Mouse (Mus musculus): Measurements from ENCODE around the gene Smlr1. TPM values are rescaled to one million over a fixed set of nuclear protein-coding genes. Genes with fewer than 3 reads are reported as not detected.

Smlr1 gene
- not detected for total RNA-seq (2022)

DNA sequence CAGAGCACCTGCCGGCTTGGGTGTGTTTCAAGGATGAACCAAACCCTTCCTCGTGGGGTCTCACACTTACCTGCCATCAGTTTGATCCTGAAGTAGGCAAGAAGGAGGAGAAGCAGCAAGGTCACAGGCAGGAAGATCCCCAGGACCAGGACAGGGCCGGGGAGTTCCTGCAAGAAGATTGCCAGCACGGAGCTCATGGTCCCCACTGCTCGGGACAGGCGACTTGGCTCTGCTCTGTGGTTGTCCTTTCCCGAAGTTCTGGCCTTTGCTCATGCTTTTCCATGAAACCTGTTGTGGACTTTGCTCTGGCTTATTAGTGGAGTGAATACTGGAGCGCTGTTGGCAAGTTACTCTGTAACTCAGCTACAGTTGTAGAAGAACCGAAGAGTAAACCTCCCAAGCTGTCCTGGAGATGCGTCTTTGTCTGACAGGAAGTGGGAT, at the start of gene Smlr1:
Smlr1 (minus strand) TSS at position 377 of the 441 bp plus-strand sequence.
- no peak for DNase-seq (ENCODE audit: low spot score)

- DNase-seq (ENCODE audit: low spot score), result peak; percentile 23
These were observed 48.8 kb upstream of the Smlr1 start for GRCm38 (mm10) chr10:25584899-25585298.

DNA sequence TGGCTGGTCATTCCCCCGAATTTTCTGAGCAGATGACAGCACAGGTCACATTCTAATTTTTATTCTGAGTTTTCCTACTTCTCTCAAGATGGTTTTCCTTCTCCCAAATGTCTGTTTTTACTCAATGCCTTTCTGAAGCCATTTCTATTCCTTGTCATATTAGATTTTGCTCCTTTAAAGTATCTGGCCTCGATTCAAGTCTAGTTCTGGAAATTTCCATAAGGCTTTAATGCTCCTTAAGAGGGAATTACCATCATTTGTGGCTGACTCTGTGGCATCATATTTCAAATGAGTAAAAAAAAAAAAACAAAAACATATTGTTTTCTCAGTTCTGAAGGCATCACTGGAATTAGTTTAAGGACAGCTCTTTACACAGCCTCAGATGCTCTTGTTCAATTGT, 44.0 kb upstream of the Smlr1 start:
- DNase-seq (ENCODE audit: low spot score), result no peak

DNA sequence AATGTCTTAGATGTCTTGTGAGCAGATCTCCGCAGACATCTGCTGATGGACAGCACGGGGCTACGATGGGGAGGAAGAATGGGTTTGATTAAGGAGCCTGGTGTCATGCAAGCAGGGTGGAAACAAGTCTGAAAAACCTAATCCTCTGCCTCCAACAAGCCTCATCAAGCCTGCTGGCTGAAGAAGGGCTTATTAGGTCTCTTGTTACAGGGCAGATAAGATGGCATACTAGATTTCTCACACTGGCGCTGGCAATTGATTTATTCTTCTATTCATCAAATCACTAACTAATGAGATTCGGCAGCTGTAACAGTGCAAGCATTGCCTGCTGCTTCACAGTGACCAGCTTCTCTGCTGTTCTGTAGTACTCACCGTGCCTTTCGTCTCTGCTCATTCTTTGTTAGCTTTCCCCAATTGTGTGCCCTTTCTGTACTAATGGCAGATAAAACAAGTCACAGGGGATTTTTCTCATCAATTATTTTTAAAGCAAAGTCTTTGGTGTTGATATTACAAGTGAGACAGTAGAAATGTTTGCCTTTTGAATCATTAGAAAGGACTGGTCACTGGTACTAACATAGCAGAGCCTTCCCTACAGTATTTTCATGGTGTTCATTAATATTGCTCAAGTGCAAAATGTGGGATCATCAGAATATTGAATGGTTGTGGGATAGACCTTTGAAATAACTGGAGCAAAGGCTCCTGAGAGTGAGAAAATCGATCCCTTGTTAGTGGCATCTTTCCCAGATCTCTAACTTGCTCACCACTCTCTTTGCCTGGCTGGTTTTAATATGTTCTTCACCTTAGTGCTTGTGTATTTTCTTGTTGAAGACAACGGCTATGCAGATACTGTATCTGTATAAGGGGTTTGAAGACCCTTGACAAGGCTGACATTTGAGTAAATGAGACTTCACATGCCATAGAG, 35.5 kb upstream of the Smlr1 start:
- DNase-seq (ENCODE audit: low spot score), result no peak

DNA sequence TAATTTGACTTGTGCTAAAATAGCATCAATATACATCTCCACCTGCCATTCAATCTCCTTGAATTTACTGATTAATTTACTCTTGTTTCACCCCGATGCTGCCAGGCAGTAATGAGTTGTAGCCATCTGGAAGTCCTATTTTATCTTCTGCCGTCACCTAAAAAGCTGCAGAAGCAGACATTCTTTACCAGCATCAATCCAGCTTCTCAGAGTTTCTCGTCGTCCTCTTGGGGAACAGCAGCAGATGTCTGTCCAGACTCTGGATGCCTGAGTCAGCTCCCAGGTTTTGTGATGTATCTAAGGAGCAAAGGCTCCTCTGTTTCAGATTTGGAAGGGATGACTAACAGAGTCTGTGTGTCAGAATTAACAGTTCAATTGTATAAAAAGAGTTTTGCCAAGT, 16.9 kb upstream of the Smlr1 start:
- no peak for DNase-seq (ENCODE audit: low spot score)

DNA sequence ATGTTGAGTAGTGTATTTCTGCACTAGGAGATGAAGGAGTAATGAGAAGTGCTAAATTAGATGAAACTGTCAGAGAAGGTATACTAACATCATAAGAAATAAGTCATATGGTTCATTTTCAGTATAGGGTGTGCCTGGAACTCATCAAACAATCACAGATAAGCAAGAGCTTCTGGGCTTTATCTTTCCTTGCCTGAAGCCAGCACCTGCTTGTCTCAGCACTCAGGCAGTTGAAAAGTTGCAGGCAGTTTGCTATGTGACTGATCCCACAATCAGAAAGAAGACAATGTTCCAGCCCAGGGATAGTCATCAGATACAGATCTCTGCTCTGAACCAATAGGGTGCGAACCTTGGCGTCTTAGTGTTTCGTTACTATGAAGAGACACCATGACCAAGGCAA, 5.0 kb upstream of the Smlr1 start:
- no peak for DNase-seq (ENCODE audit: low spot score)

DNA sequence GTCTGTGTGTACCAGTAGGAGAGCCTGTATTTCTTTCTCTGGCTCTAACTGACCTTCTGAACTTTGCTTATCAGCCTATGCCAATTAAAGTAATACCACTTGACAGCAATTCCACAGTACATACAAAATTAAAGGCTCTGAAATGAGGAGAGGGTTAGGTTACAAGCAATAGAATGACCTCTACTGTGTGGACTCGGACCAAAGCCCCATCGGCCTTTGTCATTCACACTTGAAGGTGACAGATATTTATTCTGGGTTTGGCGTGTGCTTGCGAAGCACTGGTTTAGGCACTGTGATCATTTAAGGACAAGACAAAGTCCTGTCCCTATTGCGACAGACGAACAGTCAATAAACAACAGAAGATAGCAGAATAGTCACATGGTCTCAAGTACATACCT, 3.7 kb upstream of the Smlr1 start:
- DNase-seq (ENCODE audit: low spot score), result peak; percentile 53

DNA sequence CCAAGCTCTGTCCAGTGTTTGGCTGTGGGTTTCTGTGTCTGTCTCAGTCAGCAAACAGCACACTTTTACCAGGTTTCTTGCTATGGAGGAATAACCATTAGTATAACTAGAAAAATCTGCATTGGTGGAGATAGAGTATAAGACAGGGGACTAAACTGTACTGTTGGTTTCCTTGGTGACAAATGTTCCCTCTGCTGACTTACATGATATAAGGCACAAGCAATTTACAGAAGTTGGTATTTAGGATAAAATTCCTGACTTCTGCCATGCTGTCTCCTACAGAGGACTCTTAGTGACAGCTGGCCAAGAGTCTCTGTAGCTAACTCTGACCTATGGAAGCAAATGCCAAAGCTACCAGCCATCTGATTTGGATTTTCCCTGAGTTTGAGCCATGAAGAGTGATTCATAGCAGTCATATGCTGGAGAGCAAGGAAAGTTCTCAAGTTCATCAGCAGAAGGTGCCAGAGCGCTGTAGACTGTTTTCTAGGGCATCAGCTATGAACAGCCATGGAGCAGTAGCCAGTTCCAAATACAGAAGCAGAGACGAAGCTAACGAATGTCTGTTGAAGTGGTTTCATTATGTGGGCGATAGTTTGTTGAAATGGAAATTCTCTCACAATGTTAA, 3.2 kb upstream of the Smlr1 start:
- no peak for DNase-seq (ENCODE audit: low spot score)

GRCm38 (mm10) chr10:25538738-25539137, 2.7 kb upstream of the Smlr1 start:
- DNase-seq (ENCODE audit: low spot score), result no peak

DNA sequence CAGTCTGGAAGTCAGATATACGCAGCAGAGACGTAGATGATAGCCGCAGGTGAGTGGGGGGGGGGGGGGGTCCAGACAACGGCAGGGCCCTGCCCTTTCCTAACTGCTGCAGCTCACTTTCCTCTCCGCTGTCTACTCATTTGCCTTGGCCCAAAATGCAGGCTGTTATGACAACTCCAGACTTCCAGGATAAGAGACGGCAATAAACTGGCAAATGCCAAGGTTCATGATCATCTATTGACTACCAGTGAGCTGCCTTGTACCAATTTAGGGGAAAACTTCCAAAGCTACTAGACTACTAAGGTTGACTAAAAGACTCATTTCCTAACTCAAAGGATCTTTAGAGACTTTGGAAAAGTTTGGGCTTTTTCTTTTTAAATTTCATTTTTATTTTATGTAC, 554 bp upstream of the Smlr1 start:
- no peak for DNase-seq (ENCODE audit: low spot score)

GRCm38 (mm10) chr10:25534467-25534866, 1.6 kb downstream of the Smlr1 start:
- no peak for DNase-seq (ENCODE audit: low spot score)

DNA sequence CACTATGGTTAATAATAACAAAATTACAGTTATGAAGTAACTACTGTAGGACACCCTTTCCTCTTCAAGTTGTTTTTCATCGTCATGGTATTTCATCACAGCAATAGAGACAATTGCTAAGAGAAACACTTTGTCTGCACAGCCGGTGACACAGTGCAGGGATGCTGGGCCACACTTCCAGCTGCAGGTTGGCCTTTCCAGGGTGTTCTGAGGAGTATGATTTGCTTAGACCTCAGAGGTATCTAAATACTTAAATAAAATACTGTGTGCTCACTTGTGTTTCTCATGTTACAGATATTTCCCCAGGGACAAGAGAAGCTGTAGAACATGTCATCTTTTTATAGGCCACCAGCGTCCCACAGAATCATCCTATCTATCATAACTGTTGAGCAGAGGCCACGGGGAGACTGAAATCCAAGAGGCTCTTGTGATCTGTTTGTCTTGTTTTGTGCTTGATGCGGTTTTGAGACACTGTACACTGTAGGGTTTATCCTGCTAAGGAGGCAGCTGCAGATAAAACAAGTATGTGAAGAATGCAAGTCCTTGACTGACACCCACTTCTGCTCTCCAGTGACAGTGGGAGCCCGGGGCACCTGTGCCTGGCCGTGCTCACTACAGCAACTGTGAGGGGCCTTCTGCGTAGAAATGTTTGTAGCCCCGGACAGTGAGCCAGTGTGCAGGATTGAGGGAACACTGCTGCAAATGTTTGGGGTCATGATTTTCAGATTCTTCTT, 2.4 kb downstream of the Smlr1 start:
- no peak for DNase-seq (ENCODE audit: low spot score)

DNA sequence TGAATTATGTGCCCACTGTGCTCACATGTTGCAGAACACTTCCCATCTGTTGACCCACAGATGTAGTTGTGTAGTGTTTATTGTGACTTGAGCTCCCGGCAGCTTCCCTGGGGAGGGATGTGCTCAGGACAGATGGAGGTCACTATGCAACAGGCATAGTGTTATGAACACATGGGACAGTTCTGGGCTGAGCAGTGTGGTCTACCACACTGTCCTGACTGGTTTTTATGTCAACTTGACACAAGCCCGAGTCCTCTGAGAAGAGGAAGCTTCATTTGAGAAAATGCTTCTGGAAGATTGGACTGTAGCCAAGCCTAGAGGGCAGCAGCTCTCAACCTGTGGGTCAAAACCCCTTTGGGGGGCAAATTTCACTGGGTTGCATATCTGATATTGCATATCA, 3.0 kb downstream of the Smlr1 start:
- no peak for DNase-seq (ENCODE audit: low spot score)

GRCm38 (mm10) chr10:25531335-25531734, 4.7 kb downstream of the Smlr1 start:
- DNase-seq (ENCODE audit: low spot score), result no peak

GRCm38 (mm10) chr10:25527126-25527525, 8.9 kb downstream of the Smlr1 start:
- no peak for DNase-seq (ENCODE audit: low spot score)

- DNase-seq (ENCODE audit: low spot score), result no peak
These were observed 9.4 kb downstream of the Smlr1 start for GRCm38 (mm10) chr10:25526622-25527021.

GRCm38 (mm10) chr10:25526156-25526555, 9.9 kb downstream of the Smlr1 start:
- DNase-seq (ENCODE audit: low spot score), result no peak

DNA sequence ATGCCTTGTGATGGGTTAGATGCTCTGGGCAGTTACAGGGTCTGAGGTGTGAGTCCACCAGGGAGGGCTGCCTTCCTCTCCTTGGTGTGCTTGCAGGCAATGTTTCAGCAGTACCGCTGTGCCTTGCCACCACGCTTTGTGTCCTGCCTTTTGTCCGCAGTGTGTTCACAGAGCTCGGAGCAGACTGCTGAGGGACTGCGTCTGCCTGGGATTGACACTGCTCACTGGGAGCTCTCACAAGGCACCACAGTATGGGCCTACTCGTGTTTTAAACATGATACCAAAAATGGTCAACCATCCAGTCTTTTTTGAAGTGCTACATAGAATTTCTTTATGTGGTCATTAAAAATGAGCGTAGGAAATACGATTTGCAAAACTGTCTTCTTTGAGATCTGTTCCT, 12.3 kb downstream of the Smlr1 start:
- no peak for DNase-seq (ENCODE audit: low spot score)

GRCm38 (mm10) chr10:25520428-25520827, 15.6 kb downstream of the Smlr1 start:
- DNase-seq (ENCODE audit: low spot score), result peak; percentile 38

GRCm38 (mm10) chr10:25519954-25520353, 16.1 kb downstream of the Smlr1 start:
- DNase-seq (ENCODE audit: low spot score), result no peak

- DNase-seq (ENCODE audit: low spot score), result no peak
These were observed 22.2 kb downstream of the Smlr1 start for GRCm38 (mm10) chr10:25513821-25514220.

DNA sequence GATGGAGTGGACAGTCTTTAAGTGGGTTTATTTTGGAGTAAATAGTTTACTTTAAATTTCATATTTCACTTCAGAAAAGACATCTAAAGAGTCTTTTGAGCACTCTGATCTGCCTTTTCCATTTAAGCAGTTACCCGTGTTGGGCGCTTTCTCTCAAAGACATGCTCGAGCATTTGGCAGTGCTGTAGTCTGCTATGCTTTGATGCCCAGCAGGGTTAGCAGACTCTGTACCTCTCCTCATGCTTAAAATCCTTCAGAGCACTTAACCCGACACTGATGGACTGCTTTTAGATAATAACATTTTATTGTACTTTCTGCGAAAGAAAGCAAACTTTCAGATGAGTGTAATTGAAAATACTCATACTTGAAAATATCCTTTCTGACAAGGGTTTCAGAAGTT, 32.8 kb downstream of the Smlr1 start:
- no peak for DNase-seq (ENCODE audit: low spot score)
